Mouse (Mus musculus) thymus, postnatal 4 days (tissue): ENCODE measurements around the gene Plcb3.

Source experiments
- DNase-seq: peaks from one replicate; pipeline ENCODE4 v3.0.0; 2021

The Plcb3 gene

GRCm38 (mm10) chr19:6990712-6991111 lies 14.4 kb upstream of the Plcb3 start:
- no peak for DNase-seq

- DNase-seq = no peak
These were observed 13.0 kb upstream of the Plcb3 start for GRCm38 (mm10) chr19:6989251-6989650.

DNA sequence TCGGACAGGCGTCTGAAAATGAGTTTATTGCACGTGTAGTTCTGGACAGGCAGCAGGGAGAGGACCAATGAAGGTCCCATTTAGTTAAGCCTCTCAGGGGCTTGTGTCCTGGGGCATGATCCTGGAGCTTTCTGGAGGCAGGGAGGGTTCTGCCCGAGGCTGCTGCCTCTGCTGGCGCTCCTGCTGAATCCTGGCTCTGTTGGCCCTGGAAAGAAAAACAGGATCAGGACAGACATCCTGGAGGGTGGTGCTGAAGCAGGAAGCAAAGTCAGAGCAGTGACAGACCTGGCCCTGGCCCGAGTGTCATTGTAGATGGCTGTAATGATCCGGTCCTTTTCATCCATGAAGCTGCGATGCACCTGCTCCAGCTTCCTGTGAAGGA lies 11.6 kb upstream of the Plcb3 start:
- DNase-seq = no peak

DNA sequence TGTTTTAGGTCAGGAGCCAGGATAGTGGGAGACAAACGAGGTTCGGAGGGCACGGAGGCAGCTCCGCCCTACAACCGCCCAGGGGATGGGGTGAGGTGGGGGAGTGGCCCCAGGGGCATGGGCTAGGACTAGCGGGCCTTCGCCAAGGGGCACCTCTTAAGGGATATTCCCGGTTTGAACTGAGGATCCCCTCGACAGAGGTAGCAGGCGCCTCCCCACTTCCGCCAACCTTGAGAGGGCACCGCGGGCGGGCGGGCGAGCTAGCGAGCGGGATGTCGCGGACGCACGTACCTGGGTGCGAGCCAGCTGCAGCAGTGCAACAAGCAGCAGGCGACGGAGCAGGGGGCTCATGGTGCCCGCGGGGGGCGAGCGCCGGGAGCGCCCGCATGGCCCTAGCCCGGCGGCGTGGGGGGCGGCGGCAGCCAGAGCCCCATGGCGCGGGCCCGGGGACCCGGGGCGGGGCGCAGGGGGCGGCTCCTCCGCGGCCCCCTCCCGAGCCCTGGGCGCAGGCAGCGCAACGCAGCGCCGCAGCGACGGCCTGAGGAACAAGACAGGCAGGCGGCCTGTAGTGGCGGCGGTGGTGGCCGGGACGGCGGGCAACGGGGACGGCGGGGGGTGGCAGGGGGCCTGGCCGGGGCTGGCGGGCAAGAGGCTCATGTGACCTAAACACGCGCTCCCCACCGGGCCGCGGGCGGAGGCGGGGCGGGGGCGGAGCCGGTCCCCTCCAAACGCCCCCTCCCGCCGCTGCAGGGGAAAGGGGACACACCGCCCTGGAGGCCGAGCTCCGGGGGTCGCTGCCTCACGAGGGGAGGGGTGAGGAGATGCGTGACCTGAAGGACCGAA lies 11.0 kb upstream of the Plcb3 start, which contains the start of gene Vegfb:
Gene Vegfb (minus strand): TSS at position 591 of the 843 bp plus-strand sequence.
- peak; percentile 83 for DNase-seq

GRCm38 (mm10) chr19:6985951-6986708 lies 9.9 kb upstream of the Plcb3 start:
- no peak for DNase-seq

DNA sequence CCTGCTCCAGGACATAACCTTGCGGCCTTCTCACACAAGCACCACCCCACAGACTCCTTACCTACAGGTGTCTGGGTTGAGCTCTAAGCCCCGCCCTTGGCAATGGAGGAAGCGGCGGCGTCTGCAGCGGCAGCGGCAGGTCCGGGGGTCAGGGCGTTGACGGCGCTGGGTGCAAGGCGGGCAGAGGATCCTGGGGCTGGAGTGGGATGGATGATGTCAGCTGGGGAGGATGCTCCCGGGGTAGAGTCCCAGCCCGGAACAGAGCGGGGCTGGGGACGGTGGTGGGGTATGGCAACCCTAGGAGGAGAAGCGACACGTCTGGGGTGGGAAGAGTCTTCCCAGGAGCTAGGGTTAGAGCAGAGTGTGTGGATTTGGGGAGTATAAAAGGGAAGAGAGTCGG lies 9.0 kb upstream of the Plcb3 start:
- DNase-seq = no peak

GRCm38 (mm10) chr19:6983621-6984020 lies 7.4 kb upstream of the Plcb3 start:
- no peak for DNase-seq

GRCm38 (mm10) chr19:6981465-6981864 lies 5.2 kb upstream of the Plcb3 start:
- DNase-seq = no peak

- DNase-seq = peak; percentile 99
These were observed 4.3 kb upstream of the Plcb3 start, which contains the start of gene Fkbp2 for GRCm38 (mm10) chr19:6980381-6981093. Gene Fkbp2, minus strand, starts transcription at chr19:6980501.

DNA sequence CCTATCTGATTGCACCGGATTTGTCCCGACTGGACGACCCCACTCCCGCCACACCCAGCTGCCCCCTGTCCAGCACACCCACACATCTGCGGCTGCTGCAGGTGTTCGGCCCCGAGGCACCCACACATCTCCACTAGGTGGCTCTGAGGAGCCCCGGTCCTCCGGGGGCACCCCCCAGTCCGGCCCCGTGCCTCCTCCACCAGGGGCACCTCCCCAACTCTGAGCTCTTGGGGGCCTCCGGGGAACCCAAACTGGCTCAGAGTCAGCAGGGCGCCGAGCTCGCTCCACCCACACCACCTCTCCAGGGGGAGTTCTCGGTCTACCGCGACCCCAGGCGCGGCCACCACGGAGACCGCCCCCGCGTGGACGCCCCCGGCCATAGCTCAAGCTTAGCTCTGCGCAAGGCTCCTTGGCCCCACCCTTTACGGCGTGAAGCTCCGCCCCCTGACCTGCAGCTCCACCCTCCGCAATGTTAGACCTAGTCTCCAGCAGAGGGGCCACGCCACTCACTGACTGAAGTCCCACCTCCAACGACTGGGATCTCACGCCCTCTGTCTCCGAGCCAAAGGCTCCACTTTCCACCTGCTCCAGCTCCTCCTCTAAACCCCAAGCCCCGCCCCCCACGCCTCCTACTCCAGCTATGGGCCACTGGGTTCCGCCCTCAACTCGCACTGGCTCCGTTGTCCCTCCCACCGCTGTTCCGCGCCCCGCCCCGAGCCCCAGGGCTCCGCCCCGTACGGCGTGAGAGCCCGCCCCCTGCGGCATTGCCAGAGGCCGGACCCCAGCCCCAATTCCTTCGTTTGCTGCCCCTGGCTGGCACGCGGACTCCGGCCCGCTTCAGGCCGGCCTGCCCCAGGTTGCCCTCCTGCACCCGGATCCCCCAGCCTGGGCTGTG lies 3.5 kb upstream of the Plcb3 start:
- DNase-seq = peak; percentile 100

- peak; percentile 69 for DNase-seq
These were observed 2.8 kb upstream of the Plcb3 start for GRCm38 (mm10) chr19:6979001-6979479.

GRCm38 (mm10) chr19:6978639-6978974 lies 2.3 kb upstream of the Plcb3 start:
- no peak for DNase-seq

GRCm38 (mm10) chr19:6977759-6978638 lies 1.7 kb upstream of the Plcb3 start:
- peak; percentile 39 for DNase-seq

GRCm38 (mm10) chr19:6974211-6975205 lies 1.8 kb downstream of the Plcb3 start, which contains the start of gene Ppp1r14b:
Gene Ppp1r14b, plus strand, starts transcription at chr19:6974968.
- DNase-seq = peak; percentile 91

- no peak for DNase-seq
These were observed 2.6 kb downstream of the Plcb3 start for GRCm38 (mm10) chr19:6973581-6974190.

GRCm38 (mm10) chr19:6972247-6972917 lies 3.9 kb downstream of the Plcb3 start:
- DNase-seq = no peak

- no peak for DNase-seq
These were observed 4.6 kb downstream of the Plcb3 start for GRCm38 (mm10) chr19:6971644-6972043.

- DNase-seq = no peak
These were observed 5.7 kb downstream of the Plcb3 start for GRCm38 (mm10) chr19:6970460-6971085.
